Mouse (Mus musculus) fibroblast of lung, adult 2 months (primary cell): Measurements from ENCODE around the gene Magea3.
"Not testable (repeated sequence)": the region's sequence is repeated elsewhere in the genome, so short reads cannot be mapped to it uniquely, and the experiment has no call there.

Experiments
- DNase-seq: peaks from one replicate; pipeline ENCODE4 v3.0.0-alpha.2; 2011; ENCODE audit warnings: low read depth

Magea3 gene

DNA sequence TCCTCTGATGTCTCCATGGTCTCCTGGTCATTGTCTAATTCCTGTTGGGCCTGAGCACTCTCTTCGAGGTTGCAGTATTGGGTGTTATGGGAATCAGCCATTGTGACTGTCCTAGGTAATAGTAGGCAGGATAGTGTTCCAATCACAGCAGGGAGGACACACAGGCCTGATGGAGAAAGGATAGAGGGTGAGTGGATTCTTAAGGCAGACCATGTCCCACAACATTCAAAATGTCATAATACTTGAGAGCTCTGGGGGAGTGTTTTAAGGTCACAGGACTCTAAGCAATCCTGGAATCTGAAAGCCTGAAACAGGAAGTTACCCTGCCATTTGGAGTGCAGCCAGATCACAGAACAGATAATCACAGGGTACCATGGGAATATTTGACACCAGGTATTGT, at the start of gene Magea3:
Magea3 (minus strand) TSS at position 101 of the 400 bp plus-strand sequence.
- not testable (repeated sequence) for DNase-seq

GRCm38 (mm10) chrX:154995750-154996149, 46.4 kb upstream of the Magea3 start, which contains the start of gene Magea8:
Gene Magea8 (minus strand): TSS chrX:154995850.
- DNase-seq, result not testable (repeated sequence)

GRCm38 (mm10) chrX:154935887-154936286, 13.4 kb downstream of the Magea3 start, which contains the start of gene Magea6:
Gene Magea6 (minus strand): TSS chrX:154935987.
- DNase-seq, result not testable (repeated sequence)
